Mouse (Mus musculus) cerebellum, postnatal 36 days (tissue): Measurements from ENCODE around the gene AC129217.1.
A peak's percentile ranks its signal among the peaks of the same experiment; 100 is the strongest.

ENCODE experiments used
- DNase-seq, 2 experiments: peaks; one replicate each; pipeline ENCODE4 v3.0.0; 2021 to 2022; ENCODE audit warnings: mixed read lengths in 2 of 2

The AC129217.1 gene

GRCm38 (mm10) chr19:8829660-8830059, at the start of gene AC129217.1:
Gene AC129217.1 (plus strand): TSS chr19:8829773.
- DNase-seq = no peak

DNA sequence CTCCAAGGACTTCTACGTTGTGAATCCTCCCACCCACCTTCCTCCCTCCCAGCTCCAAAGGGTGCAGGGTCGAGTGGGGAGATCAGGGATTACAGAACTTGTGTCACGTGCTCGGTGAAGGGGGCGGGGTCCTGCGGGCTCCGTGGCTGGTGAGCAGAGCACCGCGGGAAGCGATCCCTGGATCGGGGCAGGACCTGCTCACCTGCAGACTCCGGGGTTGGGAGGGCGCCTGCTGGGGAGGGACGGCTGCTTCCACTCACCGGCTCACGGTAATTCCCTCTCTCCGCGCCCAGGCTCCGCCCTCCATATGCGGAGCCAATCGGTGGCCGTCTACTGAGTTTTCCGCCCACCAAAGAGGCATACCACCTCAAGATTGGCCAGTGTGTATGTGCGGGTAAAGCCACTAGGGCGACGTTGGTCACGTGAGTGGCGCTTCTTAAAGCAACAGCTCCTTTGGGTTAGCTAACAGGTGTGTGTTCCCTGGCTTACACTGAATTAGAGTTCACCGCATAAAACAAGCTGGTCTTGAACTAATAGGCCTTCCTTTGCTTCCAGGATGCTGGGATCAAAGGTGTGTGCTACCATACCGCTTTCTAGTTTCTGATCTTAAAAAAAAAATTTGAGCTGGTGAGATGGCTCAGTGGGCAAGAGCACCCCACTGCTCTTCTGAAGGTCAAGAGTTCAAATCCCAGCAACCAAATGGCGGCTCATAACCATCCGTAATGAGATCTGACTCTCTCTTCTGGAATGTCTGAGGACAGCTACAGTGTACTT, 43.4 kb upstream of the AC129217.1 start, which contains the start of gene Taf6l:
Gene Taf6l, minus strand, starts transcription at position 410 of the 774 bp plus-strand sequence.
- DNase-seq = peak; percentile 89 to 91

DNA sequence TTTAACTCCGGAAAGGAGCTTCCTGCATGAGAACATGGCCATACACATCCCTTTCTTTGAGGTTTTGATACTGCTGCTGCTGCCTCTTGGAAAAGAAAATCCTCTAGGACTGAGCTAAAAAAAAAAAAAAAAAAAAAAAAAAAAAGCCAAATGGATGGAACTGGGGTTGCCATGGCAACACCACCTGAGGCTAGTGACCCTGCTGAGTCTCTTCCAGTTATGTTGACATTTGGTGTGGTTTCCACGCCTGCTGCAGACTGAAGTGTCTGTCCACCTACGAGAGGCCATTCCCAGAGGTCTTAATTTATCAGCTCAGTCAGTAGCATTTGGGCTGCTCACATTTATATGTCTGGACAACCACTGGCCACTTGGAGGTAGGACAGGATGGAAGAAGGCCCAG, 41.1 kb upstream of the AC129217.1 start:
- DNase-seq = peak; percentile 37 to 39

DNA sequence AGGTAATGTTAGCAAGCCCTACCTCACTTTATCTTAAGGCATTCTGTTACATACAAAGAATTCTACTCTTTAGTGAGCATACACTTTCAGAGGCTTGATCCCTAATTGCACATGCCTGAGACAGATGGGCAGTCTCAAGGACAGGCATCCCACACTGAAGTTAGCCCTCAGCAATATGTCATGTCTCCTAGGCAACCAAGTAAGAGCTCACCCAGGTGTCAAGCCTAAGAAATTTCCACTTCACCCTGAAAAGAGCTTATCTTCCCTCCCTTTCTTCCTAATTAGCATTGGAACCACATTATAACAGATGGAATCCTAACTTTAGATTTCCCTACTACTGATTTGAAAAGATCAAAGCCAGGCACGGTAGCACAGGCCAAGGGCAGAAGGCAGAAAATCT, 40.4 kb upstream of the AC129217.1 start:
- no peak for DNase-seq

DNA sequence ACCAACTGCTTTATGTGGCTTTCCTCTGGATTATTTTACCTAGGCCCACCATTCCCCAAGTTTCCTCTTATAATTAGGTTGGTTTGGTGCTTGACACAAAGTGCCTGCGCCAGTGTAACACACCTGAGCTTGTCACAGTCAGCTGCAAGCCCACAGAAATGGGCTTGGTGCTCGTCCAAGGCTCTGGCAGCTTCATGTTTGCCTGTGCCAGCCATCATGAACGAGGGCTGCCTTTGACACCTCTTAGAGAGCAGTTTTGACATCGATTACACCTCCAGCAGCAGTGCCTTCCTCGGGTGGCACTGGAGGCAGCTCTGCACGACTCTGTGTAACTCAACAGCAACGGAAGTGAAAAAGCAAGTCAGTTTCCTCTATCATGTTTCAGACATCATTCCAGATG, 39.4 kb upstream of the AC129217.1 start:
- DNase-seq = no peak

DNA sequence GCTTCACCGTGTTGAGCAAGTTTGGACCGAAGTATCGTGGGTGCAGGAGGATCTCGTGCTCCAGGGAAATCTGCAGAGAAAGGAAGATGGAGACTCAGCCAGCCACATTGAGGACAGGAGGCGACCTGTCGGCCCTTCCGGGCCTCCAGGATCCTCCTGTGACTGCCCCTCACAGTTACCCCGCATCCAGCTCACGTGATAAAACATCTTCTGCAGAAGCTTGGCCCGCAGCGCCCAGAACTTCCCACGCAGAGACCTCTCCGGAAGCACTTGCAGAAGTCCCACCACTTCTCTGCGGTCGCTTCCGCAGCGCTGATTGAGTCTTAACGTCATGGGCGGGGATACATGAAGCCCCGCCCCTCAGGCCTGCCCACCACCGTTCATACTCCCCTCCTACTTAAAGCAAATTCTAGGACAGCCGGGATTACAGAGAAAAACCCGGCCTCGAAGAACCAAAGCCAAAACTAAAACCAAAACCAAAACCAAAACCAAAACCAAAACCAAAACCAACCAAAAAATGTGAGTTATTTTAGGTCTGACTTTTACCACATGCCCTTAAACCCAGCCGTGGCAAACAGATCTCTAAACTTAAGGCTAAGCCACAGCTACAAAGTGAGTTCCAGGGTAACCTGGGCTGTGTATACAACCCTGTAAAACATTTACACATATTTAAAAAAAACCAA, 31.2 kb upstream of the AC129217.1 start, which contains the start of gene Polr2g:
Gene Polr2g, minus strand, starts transcription at position 314 of the 683 bp plus-strand sequence.
- DNase-seq = peak; percentile 84 to 89

GRCm38 (mm10) chr19:8798947-8799315, 30.6 kb upstream of the AC129217.1 start:
- DNase-seq = no peak

DNA sequence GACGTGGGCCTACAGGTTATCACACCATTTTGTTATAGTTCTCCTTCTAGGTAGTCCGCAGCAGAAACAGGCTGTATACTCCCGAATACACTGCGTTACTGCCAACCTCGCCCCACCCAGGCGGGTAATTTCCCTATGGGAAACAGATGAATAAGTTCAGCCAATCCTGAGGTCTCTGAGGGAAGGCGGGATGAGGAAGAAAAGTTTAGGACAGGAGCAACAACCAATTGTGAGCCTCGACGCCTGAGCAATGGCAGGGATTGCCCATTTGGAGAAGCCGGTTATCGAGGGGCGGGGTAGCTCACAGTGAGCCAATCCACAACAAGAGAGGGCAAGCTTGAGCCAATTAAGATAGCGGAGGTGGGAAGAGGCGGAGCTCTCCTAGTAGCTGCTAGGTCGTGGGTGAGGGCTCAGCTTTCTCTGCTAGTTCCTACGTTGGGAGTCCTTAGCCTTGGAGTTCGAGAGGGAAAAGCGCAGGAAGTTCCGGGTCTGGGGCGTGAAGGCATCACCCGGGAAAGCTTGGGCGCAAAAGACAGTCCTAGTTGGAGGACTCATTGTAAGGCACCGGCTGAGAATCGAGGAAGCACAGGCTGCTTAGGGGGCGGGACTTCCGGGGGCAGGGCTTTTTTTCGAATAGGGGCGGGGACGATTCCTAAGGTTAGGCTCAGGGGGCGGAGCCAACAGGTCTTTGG, 27.3 kb upstream of the AC129217.1 start, which contains the start of gene Zbtb3:
Gene Zbtb3, plus strand, starts transcription at position 426 of the 692 bp plus-strand sequence.
- DNase-seq = peak; percentile 92 to 93

DNA sequence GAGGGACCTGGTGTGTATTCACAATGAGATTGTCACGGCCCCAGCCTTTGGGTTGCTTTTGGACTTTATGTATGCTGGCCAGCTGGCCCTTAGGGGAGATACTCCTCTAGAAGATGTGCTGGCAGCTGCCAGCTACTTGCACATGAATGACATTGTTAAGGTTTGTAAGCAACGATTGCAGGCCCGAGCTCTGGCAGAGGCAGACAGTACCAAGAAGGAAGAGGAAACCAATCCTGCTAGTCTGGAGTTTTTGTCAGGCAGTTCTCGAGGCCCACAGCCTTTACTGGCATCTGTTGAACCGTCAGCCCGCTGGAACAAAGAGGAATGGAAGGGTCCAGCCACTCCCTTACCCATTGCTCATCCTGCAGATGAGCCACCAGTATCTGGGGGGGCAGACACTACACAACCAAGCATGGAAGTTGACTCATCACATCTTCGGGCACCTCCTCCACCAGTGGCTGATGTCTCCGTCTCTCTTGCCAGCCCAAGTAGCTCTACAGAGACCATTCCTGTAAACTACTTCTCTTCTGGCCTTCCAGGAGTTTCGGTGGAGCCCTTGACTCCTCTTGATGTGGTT, 26.3 kb upstream of the AC129217.1 start:
- no peak for DNase-seq

DNA sequence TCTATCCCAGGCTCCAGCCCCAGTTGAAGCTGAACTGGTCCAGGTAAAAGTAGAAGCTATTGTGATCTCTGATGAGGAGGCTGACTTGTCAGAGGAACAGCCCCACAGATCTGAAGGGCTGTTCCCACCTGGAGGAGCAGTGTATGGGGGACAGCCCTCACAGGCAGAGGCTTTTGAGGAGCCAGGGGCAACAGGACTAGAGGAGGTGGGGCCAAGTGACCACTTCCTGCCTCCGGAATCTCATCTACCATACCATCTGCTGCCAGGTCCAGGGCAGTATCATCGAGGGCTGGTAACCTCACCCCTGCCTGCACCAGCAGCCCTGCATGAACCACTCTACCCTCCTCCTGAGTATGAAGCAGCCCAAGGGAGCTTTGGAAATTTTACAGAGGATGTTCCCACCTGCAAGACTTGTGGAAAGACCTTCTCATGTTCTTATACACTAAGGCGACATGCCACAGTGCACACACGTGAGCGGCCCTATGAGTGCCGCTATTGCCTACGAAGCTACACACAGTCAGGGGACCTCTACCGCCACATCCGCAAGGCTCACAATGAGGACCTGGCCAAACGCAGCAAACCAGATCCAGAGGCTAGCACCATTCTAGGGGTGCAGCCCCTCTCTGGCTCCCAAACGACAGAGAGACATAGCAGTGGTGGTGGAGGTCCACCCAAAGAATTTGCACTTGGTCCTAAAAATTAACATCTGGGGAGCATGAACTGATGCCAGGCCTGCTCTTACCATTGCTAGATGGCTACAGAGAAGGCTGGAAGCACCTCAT, 25.5 kb upstream of the AC129217.1 start:
- DNase-seq = no peak

DNA sequence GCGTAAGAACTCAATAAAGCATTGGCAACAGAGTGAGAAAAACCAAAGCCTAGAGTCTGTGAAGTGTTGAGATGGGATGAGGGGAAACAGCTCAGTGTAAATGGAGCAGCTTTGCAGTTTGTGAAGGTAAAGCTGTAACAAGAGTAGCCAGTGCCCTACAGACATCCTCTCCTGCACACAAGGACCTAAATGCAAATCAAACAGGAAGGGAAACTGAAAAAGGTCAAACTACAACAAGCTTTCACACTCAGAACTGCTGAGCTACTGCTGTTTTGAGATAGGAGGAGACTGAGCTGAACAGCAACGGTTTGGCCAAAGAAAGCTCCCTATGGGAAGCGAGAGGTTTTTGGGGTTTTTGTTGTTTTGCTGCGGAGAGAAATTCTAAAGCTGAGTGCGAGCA, 22.8 kb upstream of the AC129217.1 start:
- no peak for DNase-seq

DNA sequence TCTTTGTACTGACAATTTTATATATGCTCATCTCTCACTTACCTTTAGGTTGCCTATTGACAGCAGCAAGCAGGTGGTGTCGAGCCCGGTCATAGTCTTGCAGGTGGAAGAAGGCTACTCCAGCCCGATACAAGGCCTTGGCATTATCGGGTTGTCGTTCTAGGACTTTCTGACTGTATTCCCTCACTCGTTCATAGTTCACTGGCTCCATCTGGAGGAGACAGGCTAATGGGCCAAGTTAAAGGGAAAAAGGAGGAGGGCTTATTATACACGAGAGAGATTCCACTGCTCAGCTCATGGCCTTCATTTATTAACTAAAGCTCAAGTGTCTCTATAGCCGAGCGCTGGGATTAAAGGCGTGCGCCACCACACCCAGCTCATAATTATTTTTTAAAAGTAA, 13.8 kb upstream of the AC129217.1 start:
- DNase-seq = no peak

- no peak for DNase-seq
These were observed 12.6 kb upstream of the AC129217.1 start for GRCm38 (mm10) chr19:8817001-8817400.

DNA sequence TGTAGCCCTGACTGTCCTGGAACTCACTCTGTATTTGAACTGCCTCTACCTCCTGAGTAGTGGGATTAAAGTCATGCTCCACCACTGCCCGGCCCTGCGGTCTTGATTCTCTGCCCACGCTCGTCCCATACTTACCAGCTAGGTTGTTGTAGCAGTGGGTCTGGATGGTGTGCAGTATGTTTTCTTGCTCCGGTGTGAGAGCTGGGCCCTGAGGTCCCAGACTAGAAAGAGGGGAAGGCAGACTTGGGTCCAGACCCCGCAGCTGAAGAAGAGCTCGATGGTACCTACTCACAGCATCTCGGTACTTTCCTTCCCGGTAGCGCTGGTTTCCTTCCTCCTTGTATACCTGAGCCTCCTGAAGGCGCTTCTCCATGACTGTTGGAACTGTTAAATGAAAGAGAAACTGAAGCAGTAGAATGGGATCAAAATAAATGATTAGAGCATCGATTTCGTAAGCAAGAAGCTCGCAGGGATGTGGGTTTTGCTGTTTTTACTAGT, 11.2 kb upstream of the AC129217.1 start:
- DNase-seq = no peak

- peak; percentile 95 to 96 for DNase-seq
These were observed 10.6 kb upstream of the AC129217.1 start, which contains the start of gene Ttc9c for GRCm38 (mm10) chr19:8818801-8819595. Gene Ttc9c (minus strand): TSS chr19:8819333.

- DNase-seq = peak; percentile 98 to 99
These were observed 9.8 kb upstream of the AC129217.1 start, which contains the start of gene Hnrnpul2 for GRCm38 (mm10) chr19:8819596-8820423. Gene Hnrnpul2 (plus strand): TSS chr19:8820010.

DNA sequence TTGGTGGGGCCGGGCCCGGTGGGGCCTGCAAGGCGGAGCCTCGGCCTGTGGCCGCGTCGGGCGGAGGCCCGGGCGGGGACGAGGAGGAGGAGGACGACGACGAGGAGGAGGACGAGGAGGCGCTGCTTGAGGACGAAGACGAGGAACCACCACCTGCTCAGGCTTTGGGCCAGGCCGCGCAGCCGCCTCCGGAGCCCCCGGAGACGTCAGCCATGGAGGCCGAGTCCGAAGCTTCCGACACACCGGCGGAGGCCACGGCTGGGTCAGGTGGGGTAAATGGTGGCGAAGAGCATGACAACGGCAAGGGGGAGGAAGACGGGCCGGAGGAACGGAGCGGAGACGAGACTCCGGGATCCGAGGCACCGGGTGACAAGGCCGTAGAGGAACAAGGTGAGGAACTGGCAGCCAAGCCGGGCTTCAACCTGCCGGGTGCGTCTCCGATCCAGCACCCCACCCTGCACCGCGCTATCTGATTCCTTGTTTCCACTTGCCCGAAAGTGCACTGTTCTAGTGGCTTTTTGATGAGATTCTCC, 9.1 kb upstream of the AC129217.1 start:
- no peak for DNase-seq

- no peak for DNase-seq
These were observed 8.4 kb upstream of the AC129217.1 start for GRCm38 (mm10) chr19:8821146-8821545.

DNA sequence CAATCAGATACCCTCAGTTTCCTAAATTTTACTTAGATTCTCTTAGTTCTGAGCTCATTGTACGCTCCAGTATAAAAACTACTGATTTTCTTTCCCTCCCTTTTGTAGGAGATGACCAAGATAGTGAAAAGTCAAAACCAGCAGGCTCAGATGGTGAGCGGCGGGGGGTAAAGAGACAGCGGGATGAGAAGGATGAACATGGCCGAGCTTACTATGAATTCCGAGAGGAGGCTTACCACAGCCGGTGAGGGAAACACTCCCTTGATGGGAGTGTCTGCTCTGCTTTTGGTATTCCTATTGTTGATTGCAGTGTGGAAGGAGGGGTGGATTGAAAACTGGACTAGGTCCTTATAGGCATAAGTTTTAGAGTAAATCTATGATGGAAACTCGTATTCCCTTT, 6.9 kb upstream of the AC129217.1 start:
- DNase-seq = peak; percentile 76 to 78

- no peak for DNase-seq
These were observed 1.1 kb downstream of the AC129217.1 start for GRCm38 (mm10) chr19:8830664-8831063.
